ENCODE assay signal across 27 mouse cellular contexts in the genomic region with DNA sequence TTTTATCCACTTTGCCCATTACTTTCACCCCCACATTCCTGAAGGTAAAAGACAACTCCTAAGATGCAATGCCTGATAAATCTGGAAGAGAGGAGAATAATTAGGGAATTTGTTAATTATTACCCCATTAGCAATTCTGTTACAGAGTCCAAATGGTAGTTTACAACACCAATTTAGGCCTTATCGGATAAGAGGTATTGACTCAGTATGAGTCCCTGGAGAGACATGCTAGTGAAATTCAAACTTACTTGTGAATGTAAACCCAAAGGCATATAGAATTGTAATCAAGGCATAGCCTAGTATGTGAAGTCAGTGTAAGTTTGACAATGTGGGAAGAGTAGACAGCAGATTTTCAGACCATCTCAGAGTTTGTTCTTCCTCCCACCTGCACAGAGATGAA.
"Had no signal": no experiment of that assay in that cellular context is flagged by ENCODE, and none has a peak within 500 bp of the region (broad histone marks: within the 10 kb centered on the region; RNA-seq: fewer than 3 reads in every experiment).

No protein-coding gene starts in this region.

- ATAC-seq: forebrain, embryonic 16.5 days; forebrain, postnatal 0 days had no signal

- H3K9me3 ChIP-seq: embryonic facial prominence, embryonic 10.5 days; embryonic facial prominence, embryonic 12.5 days; embryonic facial prominence, embryonic 13.5 days; embryonic facial prominence, embryonic 15.5 days; forebrain, embryonic 10.5 days; forebrain, embryonic 12.5 days; forebrain, embryonic 13.5 days; forebrain, embryonic 15.5 days had no signal

- H3K36me3 ChIP-seq: embryonic facial prominence, embryonic 10.5 days; embryonic facial prominence, embryonic 12.5 days; embryonic facial prominence, embryonic 13.5 days; embryonic facial prominence, embryonic 15.5 days; forebrain, embryonic 10.5 days; forebrain, embryonic 12.5 days; forebrain, embryonic 15.5 days had no signal

- H3K9ac ChIP-seq: embryonic facial prominence, embryonic 12.5 days; embryonic facial prominence, embryonic 13.5 days; embryonic facial prominence, embryonic 15.5 days; forebrain, embryonic 12.5 days; forebrain, embryonic 13.5 days; forebrain, embryonic 15.5 days; forebrain, postnatal 0 days had no signal

- H3K4me2 ChIP-seq: embryonic facial prominence, embryonic 12.5 days; embryonic facial prominence, embryonic 13.5 days; embryonic facial prominence, embryonic 15.5 days; forebrain, embryonic 12.5 days; forebrain, embryonic 13.5 days; forebrain, embryonic 15.5 days had no signal

- H3K27ac ChIP-seq: embryonic facial prominence, embryonic 10.5 days; embryonic facial prominence, embryonic 12.5 days; embryonic facial prominence, embryonic 13.5 days; embryonic facial prominence, embryonic 15.5 days; forebrain, embryonic 10.5 days; forebrain, embryonic 12.5 days; forebrain, embryonic 15.5 days; gastrocnemius, adult 2 months had no signal

- H3K4me1 ChIP-seq: embryonic facial prominence, embryonic 12.5 days; embryonic facial prominence, embryonic 13.5 days; embryonic facial prominence, embryonic 15.5 days had no signal

- H3K27me3 ChIP-seq: embryonic facial prominence, embryonic 12.5 days; embryonic facial prominence, embryonic 13.5 days; embryonic facial prominence, embryonic 15.5 days; forebrain, embryonic 12.5 days; forebrain, embryonic 13.5 days; forebrain, embryonic 15.5 days had no signal

- H3K4me3 ChIP-seq: embryonic facial prominence, embryonic 10.5 days; embryonic facial prominence, embryonic 12.5 days; embryonic facial prominence, embryonic 13.5 days; embryonic facial prominence, embryonic 15.5 days; erythroblast, embryonic 14.5 days; forebrain, embryonic 10.5 days; forebrain, embryonic 12.5 days; forebrain, embryonic 13.5 days; forebrain, embryonic 15.5 days; gastrocnemius, adult 2 months had no signal

- DNase-seq: cerebellum, adult 18-20 months; cerebellum, adult 2 months; cerebellum, adult 8-10 months; cerebellum, adult 9-10 months; cerebellum, adult 9-11 months; cerebellum, postnatal 10 days; cerebellum, postnatal 14 days; cerebellum, postnatal 25 days; cerebellum, postnatal 36 days; embryo, embryonic 11 days; forebrain, postnatal 0 days; gastrocnemius, adult 2 months; gastrocnemius, postnatal 10 days; gastrocnemius, postnatal 14 days; gastrocnemius, postnatal 25 days; gastrocnemius, postnatal 36 days; heart, adult 11 months had no signal
